Mouse (Mus musculus): ENCODE results near the gene Nop2. TPM values are rescaled to one million over a fixed set of nuclear protein-coding genes. Genes with fewer than 3 reads are reported as not detected.

The Nop2 gene
- polyA plus RNA-seq, 1 experiment from 2014 or later = 67.2 TPM

- Histone ChIP-seq H3K27me3 (ENCODE audit: control insufficient read depth, insufficient read depth, low read length) (no peaks in the 10 kb centered on the region), H3K9me3 (ENCODE audit: control insufficient read depth, low read length) (no peaks in the 10 kb centered on the region), H3K4me1 (ENCODE audit: control insufficient read depth, insufficient read depth, low read length) (peaks cover 30% of the 10 kb centered on the region), H3K4me3 (ENCODE audit: low read length) (no peak overlapping the region), H3K36me3 (ENCODE audit: control insufficient read depth, insufficient read depth, low read length) (no peaks in the 10 kb centered on the region), H3K27ac (ENCODE audit: low read depth, low read length) (no peak overlapping the region), H3K9ac (ENCODE audit: low read depth, low read length) (no peak overlapping the region), H3K4me2 (replicated peaks; ENCODE audit: low read depth, low read length) (no peak overlapping the region)
- 90% methylated on average over 5 of the region's 5 CpGs for WGBS
- no peak for ATAC-seq (ENCODE audit: low FRiP score, low TSS enrichment)
These were observed 39.3 kb upstream of the Nop2 start for GRCm38 (mm10) chr6:125092372-125092771.

GRCm38 (mm10) chr6:125094843-125095242, 36.9 kb upstream of the Nop2 start:
- Histone ChIP-seq H3K4me1 (ENCODE audit: control insufficient read depth, insufficient read depth, low read length) (peaks cover 38% of the 10 kb centered on the region), H3K4me2 (replicated peaks; ENCODE audit: low read depth, low read length) (no peak overlapping the region), H3K9me3 (ENCODE audit: control insufficient read depth, low read length) (no peaks in the 10 kb centered on the region), H3K9ac (ENCODE audit: low read depth, low read length) (no peak overlapping the region), H3K27ac (ENCODE audit: low read depth, low read length) (peak overlapping the region; percentile 96), H3K27me3 (ENCODE audit: control insufficient read depth, insufficient read depth, low read length) (no peaks in the 10 kb centered on the region), H3K4me3 (ENCODE audit: low read length) (no peak overlapping the region), H3K36me3 (ENCODE audit: control insufficient read depth, insufficient read depth, low read length) (peaks cover 17% of the 10 kb centered on the region)
- WGBS = 42% methylated on average over 3 of the region's 3 CpGs
- ATAC-seq (ENCODE audit: low FRiP score, low TSS enrichment) = no peak

- H3K27me3 ChIP-seq (ENCODE audit: control insufficient read depth, insufficient read depth, low read length) = no peaks in the 10 kb centered on the region
- peak within 1 kb of the TSS; percentile 96 for H3K27ac ChIP-seq (ENCODE audit: low read depth, low read length)
- H3K4me3 ChIP-seq (ENCODE audit: low read length) = peak within 1 kb of the TSS; percentile 84
- 2% methylated on average over 32 of the region's 45 CpGs for WGBS
- peak within 1 kb of the TSS; percentile 83 for H3K9ac ChIP-seq (ENCODE audit: low read depth, low read length)
- H3K36me3 ChIP-seq (ENCODE audit: control insufficient read depth, insufficient read depth, low read length) = peaks cover 25% of the 10 kb centered on the region
- peaks cover 39% of the 10 kb centered on the region for H3K4me1 ChIP-seq (ENCODE audit: control insufficient read depth, insufficient read depth, low read length)
- ATAC-seq (ENCODE audit: low FRiP score, low TSS enrichment) = peak; percentile 74
- H3K4me2 ChIP-seq (replicated peaks; ENCODE audit: low read depth, low read length) = peak within 1 kb of the TSS; percentile 90
- no peaks in the 10 kb centered on the region for H3K9me3 ChIP-seq (ENCODE audit: control insufficient read depth, low read length)
These were observed 36.1 kb upstream of the Nop2 start, which contains the start of gene Chd4 for GRCm38 (mm10) chr6:125095391-125096278. Gene Chd4 (plus strand): TSS chr6:125095981.

- WGBS = 2% methylated on average over 15 of the region's 32 CpGs
- Histone ChIP-seq H3K4me2 (replicated peaks; ENCODE audit: low read depth, low read length) (peak overlapping the region; percentile 90), H3K4me1 (ENCODE audit: control insufficient read depth, insufficient read depth, low read length) (peaks cover 36% of the 10 kb centered on the region), H3K9ac (ENCODE audit: low read depth, low read length) (peak overlapping the region; percentile 83), H3K27ac (ENCODE audit: low read depth, low read length) (peak overlapping the region; percentile 96), H3K36me3 (ENCODE audit: control insufficient read depth, insufficient read depth, low read length) (peaks cover 31% of the 10 kb centered on the region), H3K27me3 (ENCODE audit: control insufficient read depth, insufficient read depth, low read length) (no peaks in the 10 kb centered on the region), H3K4me3 (ENCODE audit: low read length) (peak overlapping the region; percentile 84), H3K9me3 (ENCODE audit: control insufficient read depth, low read length) (no peaks in the 10 kb centered on the region)
- ATAC-seq (ENCODE audit: low FRiP score, low TSS enrichment) = peak; percentile 38
These were observed 35.5 kb upstream of the Nop2 start for GRCm38 (mm10) chr6:125096279-125096596.

- H3K9ac ChIP-seq (ENCODE audit: low read depth, low read length) = peak overlapping the region; percentile 83
- ATAC-seq (ENCODE audit: low FRiP score, low TSS enrichment) = peak; percentile 64
- H3K27me3 ChIP-seq (ENCODE audit: control insufficient read depth, insufficient read depth, low read length) = no peaks in the 10 kb centered on the region
- H3K36me3 ChIP-seq (ENCODE audit: control insufficient read depth, insufficient read depth, low read length) = peaks cover 37% of the 10 kb centered on the region
- no peaks in the 10 kb centered on the region for H3K9me3 ChIP-seq (ENCODE audit: control insufficient read depth, low read length)
- H3K4me1 ChIP-seq (ENCODE audit: control insufficient read depth, insufficient read depth, low read length) = peaks cover 36% of the 10 kb centered on the region
- peak overlapping the region; percentile 84 for H3K4me3 ChIP-seq (ENCODE audit: low read length)
- peak overlapping the region; percentile 90 for H3K4me2 ChIP-seq (replicated peaks; ENCODE audit: low read depth, low read length)
- H3K27ac ChIP-seq (ENCODE audit: low read depth, low read length) = peak overlapping the region; percentile 96
- WGBS = under 1% methylated on average over 35 of the region's 44 CpGs
These were observed 34.9 kb upstream of the Nop2 start for GRCm38 (mm10) chr6:125096597-125097345.

- Histone ChIP-seq H3K9me3 (ENCODE audit: control insufficient read depth, low read length) (no peaks in the 10 kb centered on the region), H3K4me2 (replicated peaks; ENCODE audit: low read depth, low read length) (peak overlapping the region; percentile 90), H3K4me1 (ENCODE audit: control insufficient read depth, insufficient read depth, low read length) (peaks cover 36% of the 10 kb centered on the region), H3K4me3 (ENCODE audit: low read length) (peak overlapping the region; percentile 84), H3K9ac (ENCODE audit: low read depth, low read length) (peak overlapping the region; percentile 83), H3K36me3 (ENCODE audit: control insufficient read depth, insufficient read depth, low read length) (peaks cover 42% of the 10 kb centered on the region), H3K27me3 (ENCODE audit: control insufficient read depth, insufficient read depth, low read length) (no peaks in the 10 kb centered on the region), H3K27ac (ENCODE audit: low read depth, low read length) (peak overlapping the region; percentile 96)
- peak; percentile 12 for ATAC-seq (ENCODE audit: low FRiP score, low TSS enrichment)
- WGBS = 2% methylated on average over 12 of the region's 12 CpGs
These were observed 34.4 kb upstream of the Nop2 start for GRCm38 (mm10) chr6:125097346-125097689.

- H3K4me3 ChIP-seq (ENCODE audit: low read length) = peak overlapping the region; percentile 84
- H3K27ac ChIP-seq (ENCODE audit: low read depth, low read length) = no peak overlapping the region; the same call in 1 of the 2 replicates
- no peaks in the 10 kb centered on the region for H3K9me3 ChIP-seq (ENCODE audit: control insufficient read depth, low read length)
- H3K9ac ChIP-seq (ENCODE audit: low read depth, low read length) = peak overlapping the region; percentile 83
- WGBS = 36% methylated on average over 8 of the region's 8 CpGs
- H3K4me1 ChIP-seq (ENCODE audit: control insufficient read depth, insufficient read depth, low read length) = peaks cover 36% of the 10 kb centered on the region
- peaks cover 48% of the 10 kb centered on the region for H3K36me3 ChIP-seq (ENCODE audit: control insufficient read depth, insufficient read depth, low read length)
- no peaks in the 10 kb centered on the region for H3K27me3 ChIP-seq (ENCODE audit: control insufficient read depth, insufficient read depth, low read length)
- H3K4me2 ChIP-seq (replicated peaks; ENCODE audit: low read depth, low read length) = peak overlapping the region; percentile 90
- no peak for ATAC-seq (ENCODE audit: low FRiP score, low TSS enrichment)
These were observed 33.8 kb upstream of the Nop2 start for GRCm38 (mm10) chr6:125097951-125098350.

GRCm38 (mm10) chr6:125098513-125098912, 33.2 kb upstream of the Nop2 start:
- WGBS = 39% methylated on average over 3 of the region's 3 CpGs
- Histone ChIP-seq H3K4me2 (replicated peaks; ENCODE audit: low read depth, low read length) (peak overlapping the region; percentile 90), H3K27ac (ENCODE audit: low read depth, low read length) (no peak overlapping the region), H3K27me3 (ENCODE audit: control insufficient read depth, insufficient read depth, low read length) (no peaks in the 10 kb centered on the region), H3K9ac (ENCODE audit: low read depth, low read length) (peak overlapping the region; percentile 83), H3K4me3 (ENCODE audit: low read length) (peak overlapping the region; percentile 84), H3K36me3 (ENCODE audit: control insufficient read depth, insufficient read depth, low read length) (peaks cover 53% of the 10 kb centered on the region), H3K4me1 (ENCODE audit: control insufficient read depth, insufficient read depth, low read length) (peaks cover 36% of the 10 kb centered on the region), H3K9me3 (ENCODE audit: control insufficient read depth, low read length) (no peaks in the 10 kb centered on the region)
- no peak for ATAC-seq (ENCODE audit: low FRiP score, low TSS enrichment)

Data from kidney, embryonic 14.5 days (tissue).